Mouse (Mus musculus) liver, adult (tissue): Measurements from ENCODE around the gene Gpr183.

ENCODE experiments used
- GATA4 ChIP-seq: IDR thresholded peaks from 2 replicates; pipeline ENCODE4 v1.6.1; 2014; ENCODE audit warnings: mild to moderate bottlenecking, low read length; ENCODE audit not compliant: insufficient replicate concordance

Gene Gpr183

DNA sequence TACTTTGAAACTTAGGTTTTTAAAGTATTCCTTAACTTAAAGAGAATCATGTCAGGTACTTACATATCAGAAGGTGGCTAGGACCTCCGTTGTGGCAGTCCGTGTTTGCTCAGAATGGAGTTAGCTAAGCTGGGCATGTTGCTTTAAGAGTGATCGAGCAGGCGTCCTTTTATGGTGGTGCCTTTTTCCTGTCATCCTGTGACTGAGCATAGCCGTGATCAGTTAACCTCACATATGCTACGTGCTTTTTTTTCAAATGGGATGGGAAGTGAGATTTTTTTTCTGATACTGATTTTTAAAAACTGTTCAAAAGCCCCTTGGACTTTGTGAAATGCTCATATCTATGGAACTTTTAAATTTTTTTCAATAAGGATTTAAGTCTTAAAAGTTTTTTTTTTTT, at the start of gene Gpr183:
TSS of gene Gpr183 (minus strand) at position 206 of the 400 bp plus-strand sequence.
- no peak for TF ChIP-seq GATA4

- no peak for TF ChIP-seq GATA4
Observed at GRCm38 (mm10) chr14:122013417-122013951, 48.5 kb upstream of the Gpr183 start.

DNA sequence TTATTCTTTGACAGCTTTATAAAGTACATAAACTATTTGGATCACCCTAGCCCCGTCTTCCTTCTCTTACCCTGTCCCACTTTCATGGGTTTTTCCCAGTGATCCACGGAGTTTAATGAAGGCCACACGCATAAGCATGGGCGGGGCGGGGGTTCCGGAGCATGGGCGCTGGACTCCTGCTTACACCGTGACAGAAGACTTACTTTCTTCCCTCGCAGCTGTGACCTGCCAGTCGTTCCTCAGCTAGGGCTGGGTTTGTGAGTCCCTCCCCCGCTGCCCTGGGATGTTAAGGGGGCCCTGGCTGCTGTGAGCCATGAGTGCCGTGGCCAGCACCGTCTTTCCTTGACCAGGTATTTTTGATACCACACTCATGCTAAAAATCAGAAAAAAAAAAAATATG, 47.8 kb upstream of the Gpr183 start:
- no peak for TF ChIP-seq GATA4

GRCm38 (mm10) chr14:122012193-122012592, 47.2 kb upstream of the Gpr183 start:
- TF ChIP-seq GATA4: no peak

DNA sequence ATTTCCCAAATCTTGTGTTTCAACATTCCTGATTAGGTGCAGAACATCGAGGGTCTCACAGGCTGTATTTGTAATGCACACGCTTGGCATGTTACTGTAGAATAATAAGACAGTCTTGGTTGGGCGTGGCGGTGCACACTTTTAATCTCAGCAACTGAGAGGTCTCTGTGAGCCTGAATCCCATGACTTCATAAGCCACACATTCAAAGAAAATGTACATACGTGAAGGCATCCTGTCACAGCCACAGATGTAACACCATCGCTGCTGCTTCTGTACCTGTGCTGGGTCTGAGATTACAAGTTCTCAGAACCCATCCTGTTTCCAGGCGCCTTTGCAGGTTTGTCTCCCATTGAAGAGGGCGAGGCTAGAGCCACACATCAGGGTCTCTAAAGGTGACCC, 46.8 kb upstream of the Gpr183 start:
- TF ChIP-seq GATA4: no peak

DNA sequence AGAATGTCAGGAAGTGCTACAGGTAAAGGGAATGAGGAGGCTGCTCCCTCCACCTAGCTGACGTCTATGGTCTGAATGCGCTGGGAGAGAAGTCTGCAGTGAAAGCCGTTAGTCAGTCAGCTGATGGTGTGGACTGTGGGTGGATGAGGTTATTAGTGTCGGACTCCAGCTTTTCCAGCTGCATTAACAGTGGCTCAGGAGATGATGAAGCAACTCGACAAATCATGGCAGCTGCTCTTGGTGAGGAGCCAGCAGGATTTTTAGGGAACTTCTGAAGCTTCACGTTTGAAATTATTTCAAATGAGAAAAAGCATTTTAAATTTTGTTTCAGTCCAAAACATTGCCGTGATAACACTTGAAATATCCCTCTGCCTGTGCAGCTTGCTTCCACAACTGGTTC, 45.3 kb upstream of the Gpr183 start:
- TF ChIP-seq GATA4: no peak

GRCm38 (mm10) chr14:122009502-122009901, 44.5 kb upstream of the Gpr183 start:
- TF ChIP-seq GATA4: no peak

GRCm38 (mm10) chr14:122008261-122008660, 43.3 kb upstream of the Gpr183 start:
- no peak for TF ChIP-seq GATA4

DNA sequence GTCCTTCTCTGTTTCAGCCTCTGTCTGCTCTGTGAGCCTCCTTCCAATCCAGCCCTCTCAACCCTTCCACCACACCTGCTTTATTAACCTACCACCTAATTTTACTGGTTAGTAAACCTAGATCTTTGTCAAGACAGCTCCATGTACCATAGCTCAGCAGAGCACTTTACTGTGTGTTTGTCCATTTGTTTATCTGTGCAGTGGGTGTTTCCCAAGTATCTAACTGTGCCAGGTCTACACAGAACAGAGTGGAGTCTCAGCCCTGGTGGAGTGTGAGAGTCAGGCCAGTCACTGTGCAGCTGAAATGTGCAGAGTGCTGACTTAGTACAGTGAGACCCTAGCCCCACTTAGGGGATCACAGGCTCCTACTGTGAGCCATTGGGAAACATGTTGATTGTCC, 38.8 kb upstream of the Gpr183 start:
- TF ChIP-seq GATA4: no peak

DNA sequence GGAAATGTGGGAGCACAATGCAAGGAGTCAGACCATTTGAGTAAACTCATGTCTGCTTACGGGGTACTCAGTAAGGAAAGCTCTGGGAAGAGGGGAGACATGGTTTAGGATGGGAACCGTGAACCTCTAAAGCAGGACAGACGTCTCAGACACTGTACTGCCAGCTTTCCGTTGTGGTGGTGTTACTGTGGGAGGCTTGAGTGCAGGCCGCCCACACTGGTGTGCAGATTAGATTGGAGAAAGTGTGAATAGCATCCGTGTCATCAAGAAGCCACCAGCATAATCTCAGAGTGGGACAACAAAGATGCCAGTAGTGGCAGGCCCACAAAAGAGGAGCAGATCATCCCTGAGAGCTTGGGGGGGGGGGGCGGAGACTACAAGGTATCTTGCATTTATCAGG, 37.2 kb upstream of the Gpr183 start:
- TF ChIP-seq GATA4: no peak

DNA sequence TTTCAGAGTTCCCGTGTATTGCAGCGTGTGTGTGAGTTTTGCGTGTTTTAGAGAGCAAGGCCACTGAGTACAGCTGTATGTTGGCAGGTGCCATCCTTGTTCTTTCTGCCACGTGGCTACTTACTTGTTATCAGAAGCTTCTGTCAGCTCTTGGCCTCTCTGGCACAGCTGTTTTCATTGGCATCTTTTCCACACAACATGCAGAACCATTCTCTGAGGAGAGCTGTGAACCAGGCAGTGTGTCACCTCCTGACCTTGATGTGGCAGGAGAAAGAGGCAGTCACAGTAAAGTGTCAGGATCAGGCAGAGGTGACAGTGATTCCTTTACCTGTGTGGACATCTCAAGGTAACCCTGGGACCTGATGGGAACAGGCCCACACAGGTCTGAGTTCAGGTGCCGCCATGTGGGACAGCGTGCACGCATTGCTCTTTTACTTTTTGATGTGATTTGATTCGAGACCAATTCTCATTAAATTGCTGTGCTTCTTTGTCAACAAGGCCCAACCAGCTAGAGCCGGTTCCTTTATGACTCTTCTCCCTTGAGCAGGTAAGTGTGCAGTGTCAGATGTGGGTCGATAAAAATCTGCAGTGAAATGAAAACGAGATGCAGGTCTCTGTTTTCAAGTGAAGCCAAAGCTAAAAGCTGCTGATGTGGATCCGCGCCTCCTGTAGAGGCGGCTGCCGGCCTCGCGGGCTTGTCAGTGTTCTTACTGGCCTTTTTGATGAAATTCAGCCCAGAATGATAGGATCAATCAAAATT, 35.5 kb upstream of the Gpr183 start:
- no peak for TF ChIP-seq GATA4

DNA sequence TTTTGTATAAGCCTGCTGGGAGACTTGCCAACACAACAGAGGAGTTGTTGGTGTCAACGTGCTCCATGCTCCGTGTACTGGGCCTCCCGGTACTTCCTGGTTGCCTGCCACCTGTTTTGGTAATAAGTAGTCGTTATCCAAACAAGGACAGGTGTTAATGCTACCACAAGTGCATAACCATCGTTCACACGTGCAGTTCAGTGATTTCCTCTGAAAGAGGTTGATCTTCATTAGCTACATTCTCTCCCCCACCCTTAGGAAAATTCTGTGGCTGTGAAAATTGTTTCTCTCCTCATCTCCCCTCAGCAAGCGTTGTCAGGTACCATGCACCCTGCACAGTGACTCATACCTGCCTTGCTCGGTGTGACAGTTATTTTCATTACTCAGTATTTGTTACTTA, 34.5 kb upstream of the Gpr183 start:
- no peak for TF ChIP-seq GATA4

GRCm38 (mm10) chr14:121996786-121997185, 31.8 kb upstream of the Gpr183 start:
- no peak for TF ChIP-seq GATA4

GRCm38 (mm10) chr14:121995557-121995870, 30.5 kb upstream of the Gpr183 start:
- TF ChIP-seq GATA4: no peak

DNA sequence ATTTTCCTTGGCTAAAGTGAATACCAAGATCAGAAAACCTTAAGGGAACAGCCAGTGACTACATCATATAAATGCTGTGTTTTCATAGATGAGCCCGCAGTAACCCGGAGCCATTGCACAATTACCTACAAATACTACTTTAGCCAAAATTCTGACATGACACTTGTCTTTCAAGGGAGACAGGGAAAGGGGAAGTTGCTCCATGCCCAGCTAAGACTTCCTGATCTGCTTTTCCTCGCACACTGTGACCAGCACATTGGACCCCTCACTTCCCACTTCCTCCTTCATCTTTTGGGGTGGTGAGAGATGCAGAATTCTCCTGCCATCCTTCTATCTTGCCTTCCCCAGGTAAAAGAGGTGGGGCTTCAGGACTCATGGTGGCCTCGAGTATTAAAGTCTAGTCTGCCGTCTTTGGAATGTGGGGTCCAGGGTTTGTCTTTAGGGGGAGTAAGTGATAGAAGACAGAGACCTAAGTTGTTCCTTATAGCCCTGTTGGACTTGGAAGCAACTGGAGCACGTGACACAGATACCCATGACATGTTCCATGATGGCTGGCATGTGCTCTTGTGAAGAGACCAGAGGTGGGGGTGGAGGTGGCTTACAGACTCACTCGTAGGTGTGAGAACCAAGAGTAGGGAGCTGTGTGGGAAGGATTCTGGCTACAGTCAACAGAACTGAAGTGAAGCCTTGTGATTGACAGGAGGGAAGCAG, 30.0 kb upstream of the Gpr183 start:
- no peak for TF ChIP-seq GATA4

GRCm38 (mm10) chr14:121994171-121994700, 29.2 kb upstream of the Gpr183 start:
- TF ChIP-seq GATA4: no peak

DNA sequence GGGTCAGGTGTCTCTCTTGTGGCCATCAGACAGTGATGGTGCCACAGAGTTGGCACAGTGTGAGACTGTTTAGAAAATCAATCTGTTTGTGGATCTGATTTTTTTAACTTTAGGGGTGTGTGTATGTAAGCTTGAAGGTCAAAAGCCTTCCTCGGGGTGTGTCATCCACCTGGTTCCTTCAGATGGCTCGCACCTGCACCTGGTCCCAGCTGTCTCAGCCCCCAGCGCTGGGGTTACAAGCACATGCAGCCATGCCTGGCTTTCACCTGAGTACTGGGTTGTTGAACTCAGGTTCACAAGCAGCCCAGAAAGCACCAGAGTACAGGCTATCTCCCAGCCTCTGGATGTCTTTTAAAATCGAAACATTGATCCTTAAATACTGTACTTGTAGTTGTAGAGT, 28.6 kb upstream of the Gpr183 start:
- TF ChIP-seq GATA4: no peak
